Mouse (Mus musculus) embryo, embryonic 10 days (tissue): ENCODE data around the gene Znrd1as.

Experiments
- DNase-seq: peaks from one replicate; pipeline ENCODE4 v3.0.0-alpha.2; 2015; ENCODE audit warnings: low spot score

Znrd1as gene

DNA sequence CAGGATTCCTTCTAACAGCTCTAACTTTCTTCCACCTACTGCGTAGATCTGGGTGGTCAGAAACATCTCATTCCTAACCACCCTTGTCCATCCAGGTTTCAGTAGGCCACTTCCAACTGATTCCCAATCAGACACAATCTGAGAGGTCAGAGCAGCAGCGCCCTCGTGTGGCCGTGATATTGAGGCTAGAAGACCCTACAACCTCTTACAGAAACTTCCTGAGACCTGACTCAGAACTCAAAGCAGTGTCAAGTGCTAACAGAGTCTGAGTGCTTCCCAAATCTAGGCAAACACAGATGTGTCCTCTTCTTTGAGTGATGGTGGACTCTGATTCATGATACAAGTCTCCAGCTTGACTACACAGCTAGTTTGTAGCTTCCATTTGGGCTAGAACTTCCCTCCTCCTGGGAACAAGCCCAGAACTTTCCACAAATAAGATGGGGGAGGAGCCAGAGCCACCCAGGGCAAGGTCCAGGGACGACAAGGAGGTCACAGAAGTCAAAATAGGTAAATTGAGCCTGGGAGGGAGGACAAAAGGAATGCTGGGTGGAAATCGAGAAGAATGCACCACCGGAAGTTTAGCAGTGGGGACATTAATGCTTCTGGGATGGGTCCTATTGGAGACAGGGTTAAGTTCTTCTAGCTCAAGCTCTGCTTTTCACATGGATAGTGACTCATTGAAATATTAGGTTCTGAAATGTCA is 38.8 kb downstream of the Znrd1as start:
- peak; percentile 96 for DNase-seq

DNA sequence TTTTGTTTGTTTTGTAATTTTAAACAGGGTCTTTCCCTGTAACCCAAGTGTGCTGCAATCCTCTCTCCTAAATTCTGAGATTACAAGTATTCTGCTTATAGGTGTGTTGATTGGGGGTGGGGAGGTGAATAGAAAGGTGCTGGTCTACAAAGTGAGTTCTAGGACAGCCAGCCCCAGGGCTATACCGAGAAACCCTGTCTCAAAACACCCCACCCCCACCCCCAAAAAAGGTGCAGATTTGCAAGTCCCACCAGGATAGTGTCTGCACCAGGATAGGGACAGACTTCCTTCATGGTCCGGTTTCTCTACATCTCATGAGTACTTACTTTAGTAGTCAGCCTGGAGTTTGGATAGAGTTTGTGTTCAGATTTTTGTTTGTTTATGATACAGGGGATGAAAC is 40.1 kb downstream of the Znrd1as start:
- no peak for DNase-seq

- no peak for DNase-seq
Observed at GRCm38 (mm10) chr17:37000863-37001262, 42.5 kb downstream of the Znrd1as start, which contains the start of gene Zfp57. TSS of gene Zfp57 (plus strand) at chr17:37001163.

DNA sequence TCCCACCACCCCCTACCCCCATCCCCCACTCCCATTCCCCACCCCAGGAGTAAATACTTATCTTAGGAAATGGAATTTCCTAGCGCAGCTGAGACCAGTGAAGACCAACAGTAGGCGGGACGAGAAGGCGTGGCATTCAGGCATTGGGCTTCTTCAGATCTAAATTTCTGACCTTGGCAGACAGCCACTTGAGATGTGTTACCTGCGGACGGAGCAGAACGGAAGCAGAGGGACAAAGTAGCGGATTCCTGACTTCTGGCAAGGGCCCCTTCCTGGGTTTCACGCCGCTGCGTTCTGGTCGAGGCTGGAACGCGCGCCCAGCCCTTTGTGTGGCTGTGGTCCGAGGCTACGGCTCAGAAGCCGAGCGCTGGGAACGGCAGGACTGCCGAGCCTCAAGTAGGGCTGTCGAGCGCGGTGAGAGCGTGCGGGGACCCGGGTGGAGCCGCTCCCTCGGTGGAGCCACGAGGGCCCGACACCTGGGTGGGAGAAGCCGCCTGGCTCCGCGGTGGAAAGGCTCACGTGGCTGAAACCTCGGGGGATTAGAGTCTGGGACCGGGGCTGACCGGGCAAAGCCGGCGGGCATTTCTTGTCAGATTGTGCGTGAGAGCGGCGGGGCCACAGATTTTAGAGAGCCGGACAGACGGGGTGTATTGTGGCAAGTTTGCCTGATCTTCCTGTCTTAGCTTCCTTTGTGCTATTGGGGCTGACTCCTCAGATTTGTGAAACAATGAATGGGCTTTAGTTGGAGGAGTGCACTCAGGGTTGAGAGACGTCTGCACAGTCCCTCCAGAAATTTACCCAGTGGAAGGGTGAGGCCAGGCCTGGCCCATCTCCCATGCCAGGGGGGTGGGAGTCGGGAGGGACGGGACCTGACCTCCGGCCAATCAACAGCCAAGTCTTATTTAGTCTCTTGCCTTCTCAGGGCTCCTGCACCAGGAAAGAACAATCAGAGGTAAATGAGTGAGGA is 44.3 kb downstream of the Znrd1as start:
- DNase-seq = peak; percentile 92

GRCm38 (mm10) chr17:37003366-37003765 is 45.0 kb downstream of the Znrd1as start:
- DNase-seq = no peak

DNA sequence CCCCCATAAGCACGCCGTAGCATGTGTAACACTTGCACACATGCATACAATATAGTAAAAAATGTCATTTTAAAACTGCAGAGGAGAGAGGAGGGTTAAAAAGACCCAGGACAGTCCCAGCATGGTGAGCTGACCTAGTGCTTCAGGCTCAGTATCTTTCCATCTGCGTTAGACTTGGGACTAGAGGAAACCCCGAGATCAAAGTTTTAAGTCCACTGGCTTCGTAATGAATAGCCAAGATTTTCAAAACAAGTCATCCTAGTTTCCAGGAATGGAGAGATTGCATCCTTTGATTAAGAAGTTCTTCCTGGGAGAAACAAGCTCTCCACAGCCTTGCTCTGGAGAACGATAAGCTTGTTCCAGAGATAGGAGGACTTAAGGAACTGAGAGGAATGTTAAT is 49.8 kb downstream of the Znrd1as start:
- no peak for DNase-seq

- no peak for DNase-seq
Observed at GRCm38 (mm10) chr17:37009460-37010042, 51.2 kb downstream of the Znrd1as start.

- no peak for DNase-seq
Observed at GRCm38 (mm10) chr17:37011719-37012118, 53.3 kb downstream of the Znrd1as start.

DNA sequence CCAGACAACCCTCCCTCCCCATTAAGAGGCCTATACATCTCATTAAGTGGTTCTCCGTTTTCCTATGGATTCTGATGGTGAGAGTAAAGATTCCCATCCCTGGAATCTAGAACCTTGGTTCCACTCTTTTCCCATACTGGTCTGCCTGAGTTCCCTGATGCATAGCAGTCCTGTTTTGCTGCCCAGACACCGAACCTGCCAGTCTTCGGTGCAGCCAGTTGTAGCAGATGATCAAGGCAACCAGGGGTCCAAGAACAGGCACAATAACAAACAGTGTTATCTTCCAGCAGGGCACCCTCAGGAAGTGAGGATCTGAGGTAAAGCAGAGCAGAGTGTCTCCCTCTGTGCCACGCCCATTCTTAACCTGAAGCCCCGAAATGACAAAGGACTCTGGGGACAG is 53.7 kb downstream of the Znrd1as start:
- DNase-seq = no peak
